Mouse (Mus musculus) heart, postnatal 0 days (tissue): ENCODE measurements at regions not wholly inside any gene's neighbourhood (a gene's known extent, or its start where the extent isn't known, plus 50 kb on each side); places are given as distances from the start of the nearest gene placed in this dataset.

Source experiments
- ATAC-seq: fragments of 200-750 bp; cut with Nextera tagmentation; 2 replicates; pipeline ENCODE4 v1.8.0; 2017; ENCODE audit warnings: low read depth, moderate number of reproducible peaks, moderate library complexity; ENCODE audit not compliant: insufficient read depth
- DNase-seq: peaks from one replicate; pipeline ENCODE4 v3.0.0-alpha.2; 2016; ENCODE audit warnings: low spot score
- H3K27ac ChIP-seq: fragments of 300-500 bp; sonication (generic); 2 replicates; pipeline ENCODE4 v1.5.1; 2014; ENCODE audit warnings: low read depth, mild to moderate bottlenecking
- H3K27me3 ChIP-seq: fragments of 300-500 bp; sonication (generic); 2 replicates; pipeline ENCODE4 v1.6.1; 2014; ENCODE audit warnings: low read length, mixed read lengths; ENCODE audit not compliant: control insufficient read depth, insufficient read depth
- H3K36me3 ChIP-seq: fragments of 300-500 bp; sonication (generic); replicated peaks from 2 replicates; pipeline ENCODE4 v1.6.1; 2014; ENCODE audit warnings: low read length, mixed read lengths; ENCODE audit not compliant: control insufficient read depth, insufficient read depth
- H3K4me1 ChIP-seq: fragments of 300-500 bp; sonication (generic); 2 replicates; pipeline ENCODE4 v1.6.1; 2014; ENCODE audit warnings: antibody characterized with exemption; ENCODE audit not compliant: control insufficient read depth, insufficient read depth
- H3K4me2 ChIP-seq: fragments of 300-500 bp; sonication (generic); 2 replicates; pipeline ENCODE4 v1.6.1; 2014; ENCODE audit warnings: low read depth, mild to moderate bottlenecking, low read length, moderate library complexity
- H3K4me3 ChIP-seq: fragments of 300-500 bp; sonication (generic); 2 replicates; pipeline ENCODE4 v1.5.1; 2014; ENCODE audit warnings: low read depth, low read length
- H3K9ac ChIP-seq: fragments of 300-500 bp; sonication (generic); replicated peaks from 2 replicates; pipeline ENCODE4 v1.6.1; 2014; ENCODE audit warnings: low read depth, low read length, mixed read lengths
- H3K9me3 ChIP-seq: fragments of 300-500 bp; sonication (generic); replicated peaks from 2 replicates; pipeline ENCODE4 v1.6.1; 2016; ENCODE audit warnings: low read length; ENCODE audit not compliant: control insufficient read depth
- CTCF ChIP-seq: IDR thresholded peaks from 2 replicates; pipeline ENCODE4 v1.5.1; 2016; ENCODE audit warnings: antibody characterized with exemption, control low read depth, low read depth
- EP300 ChIP-seq: IDR thresholded peaks from 2 replicates; pipeline ENCODE4 v1.6.1; 2016; ENCODE audit warnings: antibody characterized with exemption, low read depth
- WGBS: fragments of 180-500 bp; shearing (Covaris S2); extraction: QIAGEN DNeasy Blood & Tissue Kit; methylation state at CpG from one replicate; pipeline ENCODE4 v1.1.7; 2014; 5-methylcytosine and 5-hydroxymethylcytosine counted together

GRCm38 (mm10) chr15:62118997-62119396 is 1196.2 kb upstream of the A1bg start:
- Histone ChIP-seq H3K4me1 (peaks cover 7% of the 10 kb centered on the region; the same call in 1 of the 2 replicates), H3K4me3 (no peak overlapping the region), H3K36me3 (no peaks in the 10 kb centered on the region), H3K9ac (no peak overlapping the region), H3K27ac (no peak overlapping the region), H3K27me3 (no peaks in the 10 kb centered on the region), H3K4me2 (no peak overlapping the region), H3K9me3 (no peaks in the 10 kb centered on the region)
- 42% methylated on average over 10 of the region's 10 CpGs for whole genome bisulfite sequencing
- DNase-seq (no peak), ATAC-seq (no peak)
- TF ChIP-seq EP300 (no peak), CTCF (no peak)

- ATAC-seq: no peak
- H3K27me3 ChIP-seq: no peaks in the 10 kb centered on the region
- 54% methylated on average over 1 of the region's 1 CpGs for WGBS
- H3K9ac ChIP-seq: no peak overlapping the region
- no peak overlapping the region for H3K4me3 ChIP-seq
- H3K4me2 ChIP-seq: no peak overlapping the region
- no peak overlapping the region for H3K27ac ChIP-seq
- no peak for DNase-seq
- H3K9me3 ChIP-seq: no peaks in the 10 kb centered on the region
- peaks cover 12% of the 10 kb centered on the region; the same call in 1 of the 2 replicates for H3K4me1 ChIP-seq
- H3K36me3 ChIP-seq: no peaks in the 10 kb centered on the region
- TF ChIP-seq CTCF: no peak
- TF ChIP-seq EP300: no peak
These were observed 1193.4 kb upstream of the A1bg start for GRCm38 (mm10) chr15:62116184-62116583.

- Histone ChIP-seq H3K27me3 (no peaks in the 10 kb centered on the region), H3K36me3 (no peaks in the 10 kb centered on the region), H3K9me3 (no peaks in the 10 kb centered on the region), H3K4me1 (peaks cover 12% of the 10 kb centered on the region; the same call in 1 of the 2 replicates), H3K27ac (no peak overlapping the region), H3K9ac (no peak overlapping the region), H3K4me2 (no peak overlapping the region), H3K4me3 (no peak overlapping the region)
- WGBS: 44% methylated on average over 4 of the region's 4 CpGs
- ATAC-seq (0 out of 2 replicates have a peak, but pooled peaks have one; percentile 6), DNase-seq (no peak)
- TF ChIP-seq CTCF (no peak), EP300 (no peak)
These were observed 1192.0 kb upstream of the A1bg start for GRCm38 (mm10) chr15:62114815-62115214.

- TF ChIP-seq CTCF (no peak), EP300 (no peak)
- no peak for ATAC-seq
- H3K9ac ChIP-seq: no peak overlapping the region
These were observed 1189.3 kb upstream of the A1bg start for GRCm38 (mm10) chr15:62112151-62112550.

GRCm38 (mm10) chr15:62107976-62108375 is 1185.2 kb upstream of the A1bg start:
- WGBS: 57% methylated on average over 3 of the region's 3 CpGs
- H3K4me3 ChIP-seq: no peak overlapping the region
- H3K9me3 ChIP-seq: 0 out of 2 replicates have a peak, but pooled peaks cover under 1% of the 10 kb centered on the region
- TF ChIP-seq CTCF: no peak
- TF ChIP-seq EP300: no peak
- DNase-seq (no peak), ATAC-seq (no peak)
- H3K4me1 ChIP-seq: peaks cover 16% of the 10 kb centered on the region; the same call in 1 of the 2 replicates
- H3K9ac ChIP-seq: no peak overlapping the region
- H3K27me3 ChIP-seq: no peaks in the 10 kb centered on the region
- H3K36me3 ChIP-seq: no peaks in the 10 kb centered on the region
- no peak overlapping the region for H3K4me2 ChIP-seq
- H3K27ac ChIP-seq: no peak overlapping the region

More at GRCm38 (mm10) chr15:62112151-62112550, 1189.3 kb upstream of the A1bg start:
- Histone ChIP-seq H3K27ac (no peak overlapping the region), H3K4me1 (peaks cover 14% of the 10 kb centered on the region; the same call in 1 of the 2 replicates), H3K9me3 (no peaks in the 10 kb centered on the region), H3K27me3 (no peaks in the 10 kb centered on the region), H3K36me3 (no peaks in the 10 kb centered on the region), H3K4me3 (no peak overlapping the region), H3K4me2 (no peak overlapping the region)
- no peak for DNase-seq
- 66% methylated on average over 2 of the region's 2 CpGs for WGBS

- H3K9ac ChIP-seq: no peak overlapping the region
- H3K4me2 ChIP-seq: no peak overlapping the region
- no peaks in the 10 kb centered on the region for H3K27me3 ChIP-seq
- TF ChIP-seq CTCF (peak; percentile 42), EP300 (no peak)
- peaks cover 11% of the 10 kb centered on the region; the same call in 1 of the 2 replicates for H3K4me1 ChIP-seq
- H3K36me3 ChIP-seq: 0 out of 2 replicates have a peak, but pooled peaks cover 5% of the 10 kb centered on the region
- peak; percentile 86 for DNase-seq
- no peak overlapping the region for H3K4me3 ChIP-seq
- 4% methylated on average over 5 of the region's 5 CpGs for WGBS
- ATAC-seq: peak; percentile 85
- H3K27ac ChIP-seq: peak overlapping the region; percentile 17
- H3K9me3 ChIP-seq: peaks cover 9% of the 10 kb centered on the region; the same call in 1 of the 2 replicates
These were observed 1183.7 kb upstream of the A1bg start for GRCm38 (mm10) chr15:62106518-62106975.
